Mouse (Mus musculus): ENCODE results near the gene Zfp865. TPM values are rescaled to one million over a fixed set of nuclear protein-coding genes. Genes with fewer than 3 reads are reported as not detected.

The Zfp865 gene
- polyA plus RNA-seq, 1 experiment from 2014 or later, result 1.4 TPM

GRCm38 (mm10) chr7:5053456-5054179 is 33.4 kb downstream of the Zfp865 start:
- 12% methylated on average over 32 of the region's 32 CpGs for WGBS (ENCODE audit: insufficient replicate concordance)
- H3K36me3 ChIP-seq, result no peaks in the 10 kb centered on the region
- DNase-seq (no peak), ATAC-seq (ENCODE audit: low read depth) (no peak)
- H3K9ac ChIP-seq, result no peak overlapping the region; the same call in 1 of the 2 replicates
- peak overlapping the region; percentile 63 for H3K4me3 ChIP-seq (replicated peaks)
- peaks cover 32% of the 10 kb centered on the region for H3K4me1 ChIP-seq (replicated peaks)
- peaks cover 100% of the 10 kb centered on the region for H3K27me3 ChIP-seq
- H3K9me3 ChIP-seq (replicated peaks), result no peaks in the 10 kb centered on the region
- no peak overlapping the region for H3K27ac ChIP-seq
- peak overlapping the region; percentile 71 for H3K4me2 ChIP-seq

DNA sequence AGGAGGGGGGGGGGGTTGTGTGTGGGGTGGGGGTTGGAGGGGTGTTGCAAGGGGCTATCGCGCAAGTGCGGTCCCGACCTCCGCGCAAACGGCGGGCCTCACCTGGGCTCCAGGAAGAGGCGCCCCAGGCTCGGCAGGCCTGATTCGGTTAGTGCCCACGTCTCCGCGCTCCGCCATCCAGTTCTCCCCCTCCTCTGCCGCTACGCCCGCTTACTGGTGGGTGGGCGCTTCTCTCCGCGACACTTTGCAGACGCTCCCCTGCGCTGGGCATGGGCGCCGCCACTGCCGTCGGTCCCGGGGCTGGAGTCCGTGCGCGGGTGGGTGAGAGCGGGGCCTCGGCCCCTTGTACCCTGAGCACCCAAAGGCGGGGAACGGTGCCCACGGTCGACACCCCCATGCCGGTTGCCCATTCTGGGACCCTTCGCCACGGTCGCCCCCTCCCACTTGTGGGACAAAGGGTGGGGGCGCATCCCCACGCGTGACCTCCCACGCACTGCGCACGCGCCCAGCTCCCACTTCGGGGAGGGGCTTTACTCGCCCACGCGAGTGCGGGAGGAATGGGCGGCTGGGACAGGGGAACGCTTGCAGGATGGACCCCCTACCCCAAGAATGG is 36.6 kb downstream of the Zfp865 start:
- Histone ChIP-seq H3K4me3 (replicated peaks) (peak overlapping the region; percentile 40), H3K4me1 (replicated peaks) (peaks cover 44% of the 10 kb centered on the region), H3K27ac (no peak overlapping the region), H3K9ac (no peak overlapping the region), H3K4me2 (peak overlapping the region; percentile 55), H3K36me3 (no peaks in the 10 kb centered on the region), H3K9me3 (replicated peaks) (no peaks in the 10 kb centered on the region), H3K27me3 (peaks cover 78% of the 10 kb centered on the region)
- DNase-seq, result no peak
- 5% methylated on average over 49 of the region's 55 CpGs for WGBS (ENCODE audit: insufficient replicate concordance)
- no peak for ATAC-seq (ENCODE audit: low read depth)

DNA sequence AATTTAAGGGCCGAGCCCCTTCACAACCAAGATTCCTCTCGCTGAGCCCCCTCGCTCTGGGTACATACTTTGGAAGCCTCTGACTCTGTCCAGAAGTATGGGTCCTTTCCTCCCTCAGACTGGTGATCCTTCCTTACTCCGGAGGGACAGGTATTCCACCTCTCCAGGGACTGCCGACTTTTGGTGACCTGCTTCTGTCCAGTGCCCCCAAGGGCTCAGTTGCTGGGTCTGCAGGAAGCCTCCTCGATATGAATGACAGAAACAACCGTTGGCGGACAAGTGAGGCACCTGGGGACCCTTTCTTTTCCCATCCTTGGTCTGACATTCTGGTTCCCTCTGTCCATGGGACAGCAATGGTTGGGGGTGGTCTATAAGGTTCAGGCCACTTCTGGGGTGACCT is 37.2 kb downstream of the Zfp865 start:
- no peak for ATAC-seq (ENCODE audit: low read depth)
- Histone ChIP-seq H3K4me3 (replicated peaks) (no peak overlapping the region; the same call in 1 of the 2 replicates), H3K9me3 (replicated peaks) (no peaks in the 10 kb centered on the region), H3K27ac (no peak overlapping the region), H3K4me2 (peak overlapping the region; percentile 55), H3K4me1 (replicated peaks) (peaks cover 37% of the 10 kb centered on the region), H3K27me3 (peaks cover 72% of the 10 kb centered on the region), H3K9ac (no peak overlapping the region), H3K36me3 (no peaks in the 10 kb centered on the region)
- no peak for DNase-seq
- WGBS (ENCODE audit: insufficient replicate concordance), result 31% methylated on average over 8 of the region's 8 CpGs

DNA sequence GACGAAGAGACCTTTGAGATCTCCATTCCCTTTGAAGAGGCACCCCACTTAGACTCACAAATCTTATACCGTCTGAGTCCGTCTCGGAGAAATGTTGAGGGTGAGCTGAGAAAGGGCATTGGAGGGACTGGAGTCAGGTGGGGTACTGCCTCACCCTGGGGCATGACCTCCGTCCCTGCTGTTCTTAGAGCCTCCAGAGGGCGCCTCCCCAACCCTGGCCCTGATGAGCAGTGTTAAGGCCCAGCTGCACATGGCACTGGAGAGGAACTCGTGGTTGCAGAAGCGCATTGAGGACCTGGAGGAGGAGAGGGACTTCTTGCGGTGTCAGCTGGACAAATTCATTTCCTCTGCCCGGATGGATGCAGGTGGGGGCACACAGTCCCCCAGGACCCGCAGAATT is 37.6 kb downstream of the Zfp865 start:
- Histone ChIP-seq H3K27me3 (peaks cover 67% of the 10 kb centered on the region), H3K36me3 (no peaks in the 10 kb centered on the region), H3K9me3 (replicated peaks) (no peaks in the 10 kb centered on the region), H3K4me2 (no peak overlapping the region), H3K27ac (no peak overlapping the region), H3K4me3 (replicated peaks) (no peak overlapping the region), H3K9ac (no peak overlapping the region), H3K4me1 (replicated peaks) (peaks cover 34% of the 10 kb centered on the region)
- WGBS (ENCODE audit: insufficient replicate concordance), result 23% methylated on average over 11 of the region's 11 CpGs
- no peak for DNase-seq
- ATAC-seq (ENCODE audit: low read depth), result no peak

DNA sequence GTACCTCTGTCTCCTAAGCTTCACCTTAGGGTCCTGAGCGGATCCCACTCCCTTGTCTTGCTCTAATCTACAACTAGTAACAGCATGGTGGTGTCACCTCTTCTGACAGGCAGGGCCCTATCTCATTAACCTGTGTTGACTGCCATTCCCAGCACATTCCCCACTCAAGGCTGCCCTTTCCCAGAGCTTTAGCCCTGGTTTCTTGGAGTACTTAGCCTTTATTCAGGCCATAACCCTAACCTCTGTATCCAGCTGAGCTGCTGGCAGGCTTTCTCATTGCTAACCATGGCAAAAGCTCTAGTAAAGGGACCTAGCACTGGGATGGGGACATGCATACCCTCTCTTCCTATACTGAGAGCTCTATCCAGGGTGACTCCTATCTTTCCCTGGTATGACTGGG is 38.5 kb downstream of the Zfp865 start:
- no peak overlapping the region for H3K9ac ChIP-seq
- H3K4me3 ChIP-seq (replicated peaks), result no peak overlapping the region
- no peaks in the 10 kb centered on the region; the same call in 1 of the 2 replicates for H3K36me3 ChIP-seq
- no peaks in the 10 kb centered on the region for H3K9me3 ChIP-seq (replicated peaks)
- H3K4me2 ChIP-seq, result no peak overlapping the region
- ATAC-seq (ENCODE audit: low read depth) (no peak), DNase-seq (no peak)
- no peak overlapping the region for H3K27ac ChIP-seq
- peaks cover 59% of the 10 kb centered on the region for H3K27me3 ChIP-seq
- H3K4me1 ChIP-seq (replicated peaks), result peaks cover 33% of the 10 kb centered on the region
- 77% methylated on average over 1 of the region's 1 CpGs for WGBS (ENCODE audit: insufficient replicate concordance)

- Histone ChIP-seq H3K27ac (no peak overlapping the region), H3K27me3 (peaks cover 51% of the 10 kb centered on the region), H3K9ac (peak overlapping the region; percentile 92; the same call in 1 of the 2 replicates), H3K4me3 (replicated peaks) (no peak overlapping the region), H3K9me3 (replicated peaks) (no peaks in the 10 kb centered on the region), H3K36me3 (peaks cover 4% of the 10 kb centered on the region; the same call in 1 of the 2 replicates), H3K4me2 (peak overlapping the region; percentile 98), H3K4me1 (replicated peaks) (peaks cover 35% of the 10 kb centered on the region)
- 81% methylated on average over 12 of the region's 12 CpGs for WGBS (ENCODE audit: insufficient replicate concordance)
- DNase-seq (no peak), ATAC-seq (ENCODE audit: low read depth) (no peak)
Observed at GRCm38 (mm10) chr7:5059421-5059820, 39.2 kb downstream of the Zfp865 start.

DNA sequence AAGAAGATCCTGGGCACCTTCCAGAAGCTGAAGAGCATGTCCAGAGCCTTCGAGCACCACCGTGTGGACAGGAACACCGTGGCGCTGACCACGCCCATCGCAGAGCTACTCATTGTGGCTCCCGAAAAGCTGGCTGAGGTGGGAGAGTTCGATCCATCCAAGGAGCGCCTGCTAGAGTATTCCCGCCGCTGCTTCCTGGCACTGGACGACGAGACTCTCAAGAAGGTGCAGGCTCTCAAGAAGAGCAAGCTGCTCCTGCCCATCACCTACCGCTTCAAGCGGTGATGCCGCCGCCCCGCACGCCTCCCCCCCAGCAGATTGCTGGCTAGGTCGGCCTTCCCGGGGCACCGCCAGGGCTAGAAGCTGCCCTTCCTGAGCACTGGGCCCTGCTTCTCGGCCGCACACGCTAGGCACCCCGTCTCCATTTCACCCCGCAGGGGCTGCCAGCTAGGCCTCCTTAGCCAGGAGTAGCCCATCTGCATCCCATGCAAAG is 40.1 kb downstream of the Zfp865 start:
- Histone ChIP-seq H3K9me3 (replicated peaks) (no peaks in the 10 kb centered on the region), H3K27ac (peak overlapping the region; percentile 99), H3K4me1 (replicated peaks) (peaks cover 42% of the 10 kb centered on the region), H3K27me3 (peaks cover 42% of the 10 kb centered on the region), H3K4me3 (replicated peaks) (peak overlapping the region; percentile 82), H3K4me2 (peak overlapping the region; percentile 98), H3K9ac (peak overlapping the region; percentile 92), H3K36me3 (peaks cover 5% of the 10 kb centered on the region; the same call in 1 of the 2 replicates)
- peak; percentile 76 for DNase-seq
- ATAC-seq (ENCODE audit: low read depth), result no peak
- 3% methylated on average over 27 of the region's 27 CpGs for WGBS (ENCODE audit: insufficient replicate concordance)

GRCm38 (mm10) chr7:5060944-5061773 is 41.0 kb downstream of the Zfp865 start:
- Histone ChIP-seq H3K9me3 (replicated peaks) (no peaks in the 10 kb centered on the region), H3K36me3 (peaks cover 14% of the 10 kb centered on the region), H3K4me3 (replicated peaks) (peak overlapping the region; percentile 82), H3K27me3 (peaks cover 34% of the 10 kb centered on the region), H3K4me2 (peak overlapping the region; percentile 98), H3K27ac (peak overlapping the region; percentile 99), H3K9ac (peak overlapping the region; percentile 92), H3K4me1 (replicated peaks) (peaks cover 50% of the 10 kb centered on the region)
- ATAC-seq (ENCODE audit: low read depth) (peak; percentile 83), DNase-seq (peak; percentile 94)
- under 1% methylated on average over 60 of the region's 60 CpGs for WGBS (ENCODE audit: insufficient replicate concordance)

DNA sequence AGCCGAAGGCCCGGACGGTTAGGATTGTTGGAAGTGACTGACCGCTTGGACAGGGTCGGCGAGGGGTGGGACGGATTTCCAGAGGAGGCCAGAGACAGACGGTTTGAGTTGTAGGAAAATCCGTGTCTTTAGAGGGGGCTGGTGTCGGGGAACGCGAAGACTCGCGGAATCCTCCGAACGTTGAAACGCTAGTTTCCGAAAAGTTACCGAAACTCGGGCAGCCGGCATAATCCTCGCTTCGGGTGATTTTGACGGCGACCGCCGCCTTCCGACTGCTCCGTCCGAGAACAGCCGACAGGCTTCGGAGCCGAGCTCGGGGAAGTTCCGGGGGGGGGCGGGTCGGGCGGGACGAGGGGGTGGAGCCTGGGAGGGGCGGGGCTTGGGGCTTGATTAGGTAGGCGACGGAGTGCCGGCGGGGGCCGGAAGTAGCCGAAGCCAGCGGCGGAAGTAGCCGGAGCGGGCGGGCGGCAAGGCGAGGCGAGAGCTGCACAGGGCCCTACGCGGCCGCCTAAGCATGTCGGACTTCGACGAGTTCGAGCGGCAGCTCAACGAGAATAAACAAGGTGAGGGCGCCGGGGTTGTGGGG is 41.7 kb downstream of the Zfp865 start, which contains the start of gene U2af2:
U2af2 (plus strand) TSS at position 370 of the 586 bp plus-strand sequence.
- Histone ChIP-seq H3K9me3 (replicated peaks) (no peaks in the 10 kb centered on the region), H3K4me2 (peak within 1 kb of the TSS; percentile 98), H3K9ac (peak within 1 kb of the TSS; percentile 92), H3K27me3 (peaks cover 27% of the 10 kb centered on the region), H3K4me1 (replicated peaks) (peaks cover 56% of the 10 kb centered on the region), H3K27ac (peak within 1 kb of the TSS; percentile 99), H3K4me3 (replicated peaks) (peak within 1 kb of the TSS; percentile 82), H3K36me3 (peaks cover 21% of the 10 kb centered on the region)
- WGBS (ENCODE audit: insufficient replicate concordance), result under 1% methylated on average over 65 of the region's 65 CpGs
- peak; percentile 88 for DNase-seq
- ATAC-seq (ENCODE audit: low read depth), result peak; percentile 78

DNA sequence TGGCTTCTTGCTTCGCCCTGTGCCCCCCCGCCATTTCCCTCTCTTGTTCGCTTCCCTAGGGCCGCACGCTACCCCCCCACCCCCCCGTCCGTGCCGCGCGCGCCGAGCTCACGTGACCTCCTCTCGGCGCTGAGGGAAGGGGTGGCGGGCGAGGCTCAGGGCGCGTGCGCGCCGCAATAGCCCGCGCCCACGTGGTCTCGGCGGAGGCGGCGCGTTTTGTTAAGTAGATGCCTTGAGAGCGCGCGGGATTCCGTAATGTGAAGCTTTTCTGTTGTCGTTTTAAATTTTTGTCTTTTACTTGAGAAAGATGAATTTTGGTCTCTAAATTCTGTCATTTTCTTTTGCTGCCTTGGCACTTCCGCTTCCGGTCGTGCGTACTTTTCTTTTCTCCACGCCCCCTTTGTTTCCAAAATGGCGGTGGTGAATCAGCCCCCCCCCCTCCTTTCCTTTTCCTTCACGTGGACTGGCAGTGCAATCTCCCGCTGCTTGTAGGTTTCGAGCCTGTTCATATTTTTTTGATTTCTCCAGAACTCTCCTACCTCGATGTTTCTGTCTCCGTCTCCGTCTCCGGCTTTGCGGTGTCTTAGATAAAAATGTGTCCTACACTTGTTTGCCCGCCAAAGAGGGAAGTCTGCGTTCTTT is 42.3 kb downstream of the Zfp865 start:
- Histone ChIP-seq H3K4me1 (replicated peaks) (peaks cover 59% of the 10 kb centered on the region), H3K27me3 (peaks cover 21% of the 10 kb centered on the region), H3K9me3 (replicated peaks) (no peaks in the 10 kb centered on the region), H3K36me3 (peaks cover 27% of the 10 kb centered on the region), H3K4me3 (replicated peaks) (peak overlapping the region; percentile 82), H3K4me2 (peak overlapping the region; percentile 98), H3K27ac (peak overlapping the region; percentile 99), H3K9ac (peak overlapping the region; percentile 92)
- ATAC-seq (ENCODE audit: low read depth) (peak; percentile 63), DNase-seq (no peak)
- under 1% methylated on average over 51 of the region's 51 CpGs for WGBS (ENCODE audit: insufficient replicate concordance)

Data from liver, embryonic 13.5 days (tissue).